23 mouse cellular contexts compared by ENCODE assay signal in the genomic region with DNA sequence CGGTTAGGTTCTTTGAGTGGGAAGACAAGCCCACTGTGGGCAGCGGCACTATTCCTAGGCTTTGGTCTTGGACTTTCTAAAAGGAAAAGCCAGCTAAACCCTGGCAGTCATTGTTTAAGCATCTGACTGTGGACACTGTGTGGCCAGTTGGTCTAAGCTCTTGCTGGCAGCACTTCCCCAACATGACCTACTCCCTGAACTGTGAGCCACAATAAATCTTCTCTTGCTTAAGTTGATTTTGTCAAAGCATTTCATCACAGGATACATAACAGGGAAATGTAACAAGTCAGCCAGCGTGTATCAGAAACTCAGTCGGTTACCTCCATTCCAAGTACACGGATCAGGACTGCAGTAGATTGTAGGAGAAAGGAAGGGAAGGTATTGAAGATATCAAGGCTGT. TPM values are rescaled to one million over a fixed set of nuclear protein-coding genes. Genes with fewer than 3 reads are reported as not detected.
DNase-seq lines count a peak whose midpoint lies in the region; ATAC-seq and TF ChIP-seq lines count a peak whose summit lies in the region.
"Had no signal": no experiment of that assay in that cellular context is flagged by ENCODE, and none has a peak within 500 bp of the region (broad histone marks: within the 10 kb centered on the region; RNA-seq: fewer than 3 reads in every experiment).

No protein-coding gene starts in this region.

- no peak for ATAC-seq in cerebellum, adult (ENCODE audit: insufficient number of reproducible peaks, low FRiP score, low TSS enrichment)
- ATAC-seq: CD4-positive, CD25-positive, alpha-beta regulatory T cell, adult 4 months; forebrain, embryonic 13.5 days; forebrain, embryonic 15.5 days; forebrain, postnatal 0 days had no signal

- no peak for TF ChIP-seq POLR2A in MEL (IDR thresholded peaks at IDR 0.05; ENCODE audit: control insufficient read depth in 1 of 2, insufficient read depth in 1 of 2, low read depth in 1 of 2, low read length in 2 of 2, poor library complexity in 1 of 2)

- H3K4me1 ChIP-seq in MEL (ENCODE audit: control insufficient read depth in 1 of 2, insufficient read depth in 2 of 2, low read length in 2 of 2), result peaks cover 6 to 22% of the 10 kb centered on the region in 2 experiments; a peak in 3 of 4 replicates
- 0 out of 2 replicates have a peak, but pooled peaks cover 3% of the 10 kb centered on the region for H3K4me1 ChIP-seq in brown adipose tissue, adult 24 weeks (ENCODE audit: control insufficient read depth, insufficient read depth, insufficient read length, low read length)

- no peak for TF ChIP-seq EP300 in MEL (IDR thresholded peaks at IDR 0.05; ENCODE audit: low read depth in 1 of 2, low read length in 2 of 2)

- peaks cover 0 to 9% of the 10 kb centered on the region in 2 experiments; a peak in 2 of 4 replicates for H3K36me3 ChIP-seq in MEL (ENCODE audit: control insufficient read depth in 1 of 2, insufficient read depth in 2 of 2, low read length in 2 of 2)
- H3K36me3 ChIP-seq: embryonic facial prominence, embryonic 10.5 days; embryonic facial prominence, embryonic 12.5 days; forebrain, embryonic 15.5 days; G1E had no signal

- H3K9ac ChIP-seq in MEL (ENCODE audit: control insufficient read depth, low read depth, low read length, poor library complexity, severe bottlenecking), result no peak overlapping the region
- H3K9ac ChIP-seq: embryonic facial prominence, embryonic 12.5 days; forebrain, embryonic 13.5 days; forebrain, embryonic 15.5 days; forebrain, postnatal 0 days had no signal

- peak; percentile 35 for DNase-seq in adrenal gland, adult 2 months
- no peak for DNase-seq in adrenal gland, postnatal 4 days (ENCODE audit: low spot score in 2 of 2)
- peak; percentile 34 for DNase-seq in heart, adult 11 months
- DNase-seq in heart, adult 18-20 months, result no peak
- peak; percentile 27 for DNase-seq in MEL (ENCODE audit: low read depth, low spot score)
- DNase-seq: adrenal gland, postnatal 10 days; adrenal gland, postnatal 25 days; B cell, adult 2 months; cerebellum, adult 11-12 months; cerebellum, adult 2 months; cerebellum, adult 9-10 months; cerebellum, postnatal 10 days; cerebellum, postnatal 25 days; forebrain, postnatal 0 days had no signal

- no peak for TF ChIP-seq CTCF in MEL (IDR thresholded peaks at IDR 0.05 in 2 of 3, conservative IDR thresholded peaks at IDR 0.05 in 1 of 3; ENCODE audit: control insufficient read depth in 1 of 3, insufficient read depth in 1 of 3, low read depth in 2 of 3, low read length in 3 of 3, poor library complexity in 1 of 3, severe bottlenecking in 1 of 3)

- no peak overlapping the region for H3K4me3 ChIP-seq in MEL (ENCODE audit: control insufficient read depth in 1 of 2, insufficient read depth in 1 of 2, low read depth in 2 of 2, low read length in 2 of 2)
- no peak overlapping the region for H3K4me3 ChIP-seq in brown adipose tissue, adult 24 weeks (ENCODE audit: insufficient read depth, low read depth, low read length)
- H3K4me3 ChIP-seq: embryonic facial prominence, embryonic 10.5 days; embryonic facial prominence, embryonic 12.5 days; forebrain, embryonic 13.5 days; forebrain, embryonic 15.5 days had no signal

- TF ChIP-seq RAD21 in MEL (IDR thresholded peaks at IDR 0.05; ENCODE audit: low read depth, low read length), result no peak

- no peak overlapping the region for H3K27ac ChIP-seq in MEL (ENCODE audit: control insufficient read depth, low read depth, low read length)
- 0 out of 2 replicates have a peak overlapping the region, but pooled peaks have one; percentile 41 for H3K27ac ChIP-seq in brown adipose tissue, adult 24 weeks (replicated peaks; ENCODE audit: low read depth, low read length)
- H3K27ac ChIP-seq: embryonic facial prominence, embryonic 10.5 days; embryonic facial prominence, embryonic 12.5 days; forebrain, embryonic 13.5 days; forebrain, embryonic 15.5 days had no signal

- H3K9me3 ChIP-seq in MEL (replicated peaks; ENCODE audit: insufficient read depth, low read length), result no peaks in the 10 kb centered on the region
- H3K9me3 ChIP-seq: embryonic facial prominence, embryonic 10.5 days; embryonic facial prominence, embryonic 12.5 days; forebrain, embryonic 13.5 days; forebrain, embryonic 15.5 days; G1E had no signal

- H3K27me3 ChIP-seq in MEL (ENCODE audit: control insufficient read depth in 1 of 2, insufficient read depth in 2 of 2, low read length in 2 of 2), result no peaks in the 10 kb centered on the region
- H3K27me3 ChIP-seq: CH12.LX; embryonic facial prominence, embryonic 12.5 days; forebrain, embryonic 13.5 days; forebrain, embryonic 15.5 days had no signal

- H3K79me2 ChIP-seq in MEL (ENCODE audit: control insufficient read depth, insufficient read depth, low read length, poor library complexity), result no peaks in the 10 kb centered on the region

TF ChIP-seq in MEL, 35 proteins besides CTCF, POLR2A, EP300 and RAD21:
- TF ChIP-seq MXI1 (IDR thresholded peaks at IDR 0.05; ENCODE audit: low read depth, low read length), result no peak
- TF ChIP-seq RCOR1 (IDR thresholded peaks at IDR 0.05; ENCODE audit: low read depth, low read length), result no peak
- no peak for TF ChIP-seq E2F4 (IDR thresholded peaks at IDR 0.05; ENCODE audit: borderline replicate concordance, low read depth, low read length)
- no peak for TF ChIP-seq KAT2A (conservative IDR thresholded peaks at IDR 0.05; ENCODE audit: low read depth, low read length)
- TF ChIP-seq GATA1 (IDR thresholded peaks at IDR 0.05; ENCODE audit: low read depth, low read length), result no peak
- TF ChIP-seq TBP (IDR thresholded peaks at IDR 0.05; ENCODE audit: low read depth, low read length), result no peak
- no peak for TF ChIP-seq TAL1 (IDR thresholded peaks at IDR 0.05; ENCODE audit: low read length)
- TF ChIP-seq MEF2A (IDR thresholded peaks at IDR 0.05; ENCODE audit: extremely low read depth, insufficient replicate concordance, low read depth, low read length, poor library complexity, severe bottlenecking), result no peak
- TF ChIP-seq NELFE (IDR thresholded peaks at IDR 0.05; ENCODE audit: low read depth, low read length), result no peak
- no peak for TF ChIP-seq ELF1 (IDR thresholded peaks at IDR 0.05; ENCODE audit: low read depth, low read length)
- TF ChIP-seq MAZ (IDR thresholded peaks at IDR 0.05; ENCODE audit: low read depth, low read length), result no peak
- no peak for TF ChIP-seq SIN3A (IDR thresholded peaks at IDR 0.05; ENCODE audit: low read length)
- no peak for TF ChIP-seq UBTF (IDR thresholded peaks at IDR 0.05; ENCODE audit: borderline replicate concordance, insufficient read depth, low read depth, low read length)
- no peak for TF ChIP-seq ZC3H11A (IDR thresholded peaks at IDR 0.05; ENCODE audit: low read depth, low read length)

RNA-seq across cellular contexts. Expression of a gene that starts 52.9 kb away (rescaled TPM):
- 10 to 100 TPM; 42.0 to 43.5 TPM for total RNA-seq in adrenal gland, adult 2 months (2021)
- polyA plus RNA-seq in adrenal gland, adult 2 months (2012; rRNA removed), result 21.1 and 27.3 TPM in 2 replicates
- 10 to 100 TPM; 47.6 to 49.1 TPM for total RNA-seq in adrenal gland, postnatal 4 days (2021)
- 10 to 100 TPM; 28.5 to 34.3 TPM for total RNA-seq in heart, adult 18-20 months (2021)
- total RNA-seq in MEL (2012; rRNA removed), result 0.39 and 0.98 TPM in 2 replicates
- 1 to 10 TPM in 1 of 2 experiments, not detected in 1; 1.1 TPM for polyA plus RNA-seq in MEL (2012; ENCODE audit: insufficient read depth in 1 of 2, insufficient read length in 2 of 2, low read depth in 1 of 2, low replicate concordance in 2 of 2, missing spikeins in 1 of 2)
- polyA plus RNA-seq in brown adipose tissue, adult 24 weeks (2012; ENCODE audit: insufficient read depth, insufficient read length, missing spikeins), result 7.0 and 7.2 TPM in 2 replicates

Comparison
In these comparisons a context has a peak if more than half of its experiments do, and no peak if none do; other contexts are left out.
1. DNase-seq: peak in adrenal gland, adult 2 months (single experiment), heart, adult 11 months (single experiment) and MEL (single experiment); none in adrenal gland, postnatal 4 days (0 of 2) and heart, adult 18-20 months (0 of 2).
2. RNA of a gene that starts 52.9 kb away (total RNA-seq): 47.6 to 49.1 TPM in adrenal gland, postnatal 4 days, 42.0 to 43.5 TPM in adrenal gland, adult 2 months and 28.5 to 34.3 TPM in heart, adult 18-20 months; 0.39 to 0.98 TPM in MEL; every median in the first group is over 10 times any median in the second.